Mouse (Mus musculus): ENCODE results near the gene Tox3.

GRCm38 (mm10) chr8:90276722-90277121, 71.4 kb downstream of the Tox3 start:
- no peak for TF ChIP-seq CTCF (IDR thresholded peaks at IDR 0.05; ENCODE audit: extremely low read depth, insufficient read length, insufficient replicate concordance, low read depth, low read length)
- no peak for TF ChIP-seq POLR2A (IDR thresholded peaks at IDR 0.05; ENCODE audit: low read depth, low read length)

Data from small intestine, adult 2 months (tissue).